Mouse (Mus musculus) liver, postnatal 0 days (tissue): ENCODE measurements around the gene Dpp9.

Source experiments
- CTCF ChIP-seq: sonication (generic); IDR thresholded peaks from 2 replicates; pipeline ENCODE4 v1.5.1; 2016; ENCODE audit warnings: antibody characterized with exemption, low read depth
- EP300 ChIP-seq: IDR thresholded peaks from 2 replicates; pipeline ENCODE4 v1.6.1; 2016; ENCODE audit warnings: antibody characterized with exemption, low read depth, mild to moderate bottlenecking

GRCm38 (mm10) chr17:56264020-56264419 lies 45.3 kb upstream of the Dpp9 start:
- peak; percentile 94 for TF ChIP-seq CTCF
- no peak for TF ChIP-seq EP300
